Mouse (Mus musculus) liver, adult (tissue): Measurements from ENCODE around the gene Cux1.

Experiments
- GATA4 ChIP-seq: IDR thresholded peaks from 2 replicates; pipeline ENCODE4 v1.6.1; 2014; ENCODE audit warnings: mild to moderate bottlenecking, low read length; ENCODE audit not compliant: insufficient replicate concordance

The Cux1 gene

GRCm38 (mm10) chr5:136482434-136482833, 84.9 kb downstream of the Cux1 start:
- TF ChIP-seq GATA4: no peak

DNA sequence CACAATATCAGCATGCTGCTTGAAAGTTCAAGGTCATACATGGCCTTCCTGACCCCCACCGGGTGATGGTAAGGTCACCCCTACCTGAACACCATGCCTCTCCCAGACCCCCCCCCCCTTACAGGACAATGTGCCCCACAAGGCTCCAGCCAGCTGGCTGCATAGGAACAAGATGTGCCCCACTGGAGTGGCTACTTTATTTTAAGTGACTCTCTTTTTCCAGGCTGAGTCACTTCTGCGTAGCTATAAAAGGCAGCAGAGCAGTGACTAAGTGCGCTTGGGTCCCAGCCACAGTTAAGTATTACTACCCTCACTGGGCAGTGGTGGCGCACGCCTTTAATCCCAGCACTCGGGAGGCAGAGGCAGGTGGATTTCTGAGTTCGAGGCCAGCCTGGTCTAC, 86.7 kb downstream of the Cux1 start:
- no peak for TF ChIP-seq GATA4

GRCm38 (mm10) chr5:136479801-136480200, 87.5 kb downstream of the Cux1 start:
- TF ChIP-seq GATA4: no peak

DNA sequence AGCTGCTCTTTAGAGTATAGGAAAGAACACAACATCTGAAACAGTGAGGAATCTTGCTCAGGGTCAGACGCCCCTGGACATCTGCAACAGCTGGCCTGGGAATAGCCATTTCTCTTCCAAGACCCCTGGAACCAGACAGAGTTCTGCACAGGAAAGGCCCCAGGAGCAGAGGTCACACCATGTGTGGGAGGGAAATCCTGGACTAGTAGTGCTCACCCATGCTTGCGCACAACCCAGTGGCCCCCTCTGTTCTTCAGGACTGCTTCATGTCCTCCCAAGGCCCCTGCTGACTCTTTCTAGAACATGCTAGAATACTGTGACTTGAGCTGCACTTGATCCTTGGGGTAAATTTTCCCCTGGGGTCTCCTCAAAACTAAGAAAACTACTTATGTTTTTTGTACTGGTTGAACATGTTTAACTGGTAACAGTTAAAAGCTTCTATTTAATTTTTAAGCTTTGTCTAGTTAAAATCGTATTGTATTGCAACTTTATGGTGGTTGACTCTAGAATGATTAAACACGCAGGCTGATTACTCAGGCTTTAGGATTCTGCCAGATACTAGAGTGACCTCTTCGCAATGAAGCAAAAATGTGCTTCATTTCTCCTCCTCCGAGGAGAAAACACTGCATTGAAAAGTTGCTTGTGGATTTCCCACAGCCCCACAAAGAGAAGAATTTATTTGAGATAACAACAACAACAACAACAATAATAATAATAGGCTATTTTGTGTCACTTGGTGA, 88.1 kb downstream of the Cux1 start:
- no peak for TF ChIP-seq GATA4

GRCm38 (mm10) chr5:136476272-136476671, 91.0 kb downstream of the Cux1 start:
- no peak for TF ChIP-seq GATA4

GRCm38 (mm10) chr5:136475161-136475560, 92.1 kb downstream of the Cux1 start:
- no peak for TF ChIP-seq GATA4

DNA sequence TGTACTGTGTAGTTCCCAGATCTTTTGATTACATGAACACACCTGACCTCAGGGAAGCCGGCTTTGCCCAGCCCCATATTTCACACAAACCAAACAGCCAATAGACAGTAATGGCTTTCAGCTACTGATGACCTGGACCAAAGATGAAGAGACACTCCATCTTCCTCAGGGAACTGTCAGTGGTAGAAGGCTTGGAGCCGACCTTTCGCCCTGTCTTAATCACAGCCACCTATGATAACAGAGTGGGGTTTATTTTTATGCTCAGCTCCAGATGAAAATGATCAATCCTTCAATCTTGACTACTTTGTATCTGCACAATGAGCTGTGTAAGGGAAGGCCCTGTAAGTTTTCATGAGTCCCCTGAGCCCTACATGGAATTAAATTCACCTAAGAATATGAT, 93.2 kb downstream of the Cux1 start:
- no peak for TF ChIP-seq GATA4

DNA sequence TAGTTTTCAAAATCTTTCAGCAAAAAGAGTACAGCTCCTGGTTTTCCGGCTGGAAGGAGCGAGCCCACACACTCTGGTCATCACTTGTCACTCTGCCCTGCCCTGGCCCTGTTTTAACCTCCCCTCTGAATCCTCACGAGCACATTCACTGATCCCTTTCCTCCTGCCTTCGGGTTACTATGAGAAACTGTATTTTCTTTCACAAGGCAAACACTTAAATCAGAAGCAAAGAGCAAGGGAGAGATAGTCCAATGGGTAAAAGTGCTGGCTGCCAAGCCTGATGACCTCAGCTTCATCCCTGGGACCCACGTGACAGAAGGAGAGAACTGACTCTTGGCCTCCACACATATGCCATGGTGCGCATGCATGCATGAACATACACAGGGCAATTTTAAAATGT, 94.0 kb downstream of the Cux1 start:
- no peak; the same call in 1 of the 2 replicates for TF ChIP-seq GATA4

- no peak for TF ChIP-seq GATA4
Observed at GRCm38 (mm10) chr5:136472846-136473245, 94.4 kb downstream of the Cux1 start.

GRCm38 (mm10) chr5:136469301-136469700, 98.0 kb downstream of the Cux1 start:
- no peak for TF ChIP-seq GATA4

- TF ChIP-seq GATA4: no peak
Observed at GRCm38 (mm10) chr5:136467360-136467999, 99.8 kb downstream of the Cux1 start.

- TF ChIP-seq GATA4: no peak
Observed at GRCm38 (mm10) chr5:136465770-136466406, 101.4 kb downstream of the Cux1 start.

- TF ChIP-seq GATA4: no peak
Observed at GRCm38 (mm10) chr5:136465366-136465765, 101.9 kb downstream of the Cux1 start.

DNA sequence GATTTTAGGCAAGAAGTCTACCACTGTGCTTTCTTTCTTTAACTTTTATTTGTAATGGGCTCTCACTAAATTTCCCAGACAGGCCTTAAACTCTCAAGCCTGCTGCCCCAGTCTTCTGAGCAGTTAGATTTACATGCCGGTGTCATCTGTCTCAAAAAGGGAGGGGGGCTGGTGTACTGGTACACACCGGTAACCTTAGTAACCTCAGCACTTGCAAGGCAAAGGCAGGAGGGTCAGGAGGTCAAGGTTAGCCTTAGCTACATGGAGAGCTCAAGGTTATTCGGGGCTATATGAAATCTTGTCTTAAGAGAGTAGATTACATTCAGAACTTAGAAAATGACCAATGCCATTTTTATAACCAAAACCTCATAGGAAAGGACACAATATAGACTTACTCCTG, 102.4 kb downstream of the Cux1 start:
- TF ChIP-seq GATA4: no peak

DNA sequence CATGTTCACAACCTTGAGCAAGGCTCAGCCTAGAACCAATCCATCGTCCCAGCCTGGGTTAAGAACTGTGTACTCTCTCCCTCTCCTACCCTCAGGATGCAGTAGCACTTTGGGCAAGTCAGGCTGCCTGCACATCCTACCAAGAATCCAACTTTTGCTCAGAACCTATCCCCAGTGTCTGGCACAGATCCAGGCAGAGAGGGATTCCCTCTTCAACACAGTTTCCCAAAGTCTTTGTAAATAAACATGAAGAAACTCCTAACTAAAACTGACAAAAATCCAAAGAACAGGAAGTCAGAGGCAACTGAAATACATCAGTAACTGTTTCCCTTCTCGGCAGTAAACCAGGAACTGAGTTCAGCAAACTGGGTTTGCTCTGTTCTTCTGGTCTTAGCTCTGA, 103.2 kb downstream of the Cux1 start:
- TF ChIP-seq GATA4: no peak

DNA sequence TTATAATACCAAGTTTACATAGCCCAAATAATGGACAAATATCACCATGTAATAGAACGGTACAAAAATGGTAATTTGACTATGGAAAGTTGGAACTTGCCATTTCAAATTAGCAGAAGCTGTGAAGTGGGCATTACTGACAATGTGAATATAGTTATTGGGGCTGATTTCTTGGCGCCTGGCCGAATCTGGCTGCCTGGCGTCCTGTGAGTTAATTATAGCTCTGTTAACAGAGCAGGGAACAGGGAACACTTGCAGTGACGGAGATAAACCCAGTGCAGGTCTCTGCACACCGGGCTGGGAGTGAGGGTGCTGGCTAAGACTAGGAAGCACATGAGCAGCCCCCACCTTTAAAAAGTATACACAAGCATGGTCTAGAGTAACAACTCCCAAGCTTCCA, 104.7 kb downstream of the Cux1 start:
- no peak for TF ChIP-seq GATA4
